In the genomic region with DNA sequence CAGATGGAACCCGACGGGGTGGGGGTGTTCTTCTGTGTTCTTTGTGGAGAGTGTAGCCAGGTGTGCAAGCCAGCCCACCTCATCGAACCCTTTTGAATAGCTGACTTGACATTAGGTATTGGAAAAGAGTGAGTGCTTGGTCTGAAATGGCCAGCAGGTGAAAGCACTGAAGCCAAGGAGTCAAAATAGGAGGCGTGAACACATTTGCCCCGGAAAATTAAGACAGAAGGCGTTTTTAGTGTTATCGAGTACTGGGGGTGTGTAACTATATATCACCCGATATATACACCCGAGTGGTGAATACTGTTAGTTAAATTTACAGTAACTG, we compare ENCODE assay signal across 9 mouse cellular contexts. TPM values are rescaled to one million over a fixed set of nuclear protein-coding genes. Genes with fewer than 3 reads are reported as not detected.
DNase-seq lines count a peak whose midpoint lies in the region; ATAC-seq and TF ChIP-seq lines count a peak whose summit lies in the region.
"Had no signal": no experiment of that assay in that cellular context is flagged by ENCODE, and none has a peak within 500 bp of the region (broad histone marks: within the 10 kb centered on the region; RNA-seq: fewer than 3 reads in every experiment).

No protein-coding gene starts in this region.

- intact Hi-C loops in heart, postnatal 36 days (cut with DNase I), result loop anchor here (2.0 kb wide), 3 partner anchors 15 to 125 kb away; no protein-coding TSS in a partner anchor
- intact Hi-C loops in gastrocnemius, postnatal 14 days (cut with DNase I; ENCODE audit: low total_unique reads), result no loop called here

- ATAC-seq in heart, embryonic 12.5 days (ENCODE audit: insufficient number of reproducible peaks, low FRiP score), result no peak
- no peak for ATAC-seq in heart, postnatal 0 days (ENCODE audit: insufficient read depth, low read depth)
- no peak for ATAC-seq in liver, postnatal 0 days
- ATAC-seq in erythroblast, adult 5-6 weeks (replicated peaks; ENCODE audit: low FRiP score, poor library complexity, severe bottlenecking), result no peak

- peak overlapping the region; percentile 80 for H3K4me3 ChIP-seq in heart, embryonic 12.5 days
- H3K4me3 ChIP-seq in heart, postnatal 0 days (ENCODE audit: low read depth, low read length), result peak overlapping the region; percentile 84
- H3K4me3 ChIP-seq in liver, postnatal 0 days (ENCODE audit: low read depth, low read length), result peak overlapping the region; percentile 54; the same call in 1 of the 2 replicates

- H3K27me3 ChIP-seq in heart, embryonic 12.5 days (replicated peaks), result no peaks in the 10 kb centered on the region
- no peaks in the 10 kb centered on the region for H3K27me3 ChIP-seq in heart, postnatal 0 days (ENCODE audit: control insufficient read depth, insufficient read depth, low read length)
- peaks cover 43% of the 10 kb centered on the region for H3K27me3 ChIP-seq in liver, postnatal 0 days (ENCODE audit: insufficient read depth, low read length)
- H3K27me3 ChIP-seq: CH12.LX had no signal

- H3K4me2 ChIP-seq in heart, embryonic 12.5 days, result peak overlapping the region; percentile 86
- H3K4me2 ChIP-seq in heart, postnatal 0 days (ENCODE audit: low read depth, low read length), result peak overlapping the region; percentile 83
- peak overlapping the region; percentile 80; the same call in 1 of the 2 replicates for H3K4me2 ChIP-seq in liver, postnatal 0 days (ENCODE audit: low read depth, low read length)

- no peak for TF ChIP-seq CTCF in heart, postnatal 0 days (IDR thresholded peaks at IDR 0.05; ENCODE audit: low read depth)
- no peak for TF ChIP-seq CTCF in liver, postnatal 0 days (IDR thresholded peaks at IDR 0.05; ENCODE audit: low read depth)

- H3K9ac ChIP-seq in heart, embryonic 12.5 days, result peak overlapping the region; percentile 89
- peak overlapping the region; percentile 83 for H3K9ac ChIP-seq in heart, postnatal 0 days (replicated peaks; ENCODE audit: low read depth, low read length)
- H3K9ac ChIP-seq in liver, postnatal 0 days (replicated peaks), result no peak overlapping the region

- H3K27ac ChIP-seq in heart, embryonic 12.5 days (ENCODE audit: poor library complexity, severe bottlenecking), result peak overlapping the region; percentile 94
- H3K27ac ChIP-seq in heart, postnatal 0 days (ENCODE audit: low read depth), result peak overlapping the region; percentile 95
- no peak overlapping the region for H3K27ac ChIP-seq in liver, postnatal 0 days (ENCODE audit: low read depth)

- WGBS in heart, embryonic 12.5 days, result 15% methylated on average over 9 of the region's 9 CpGs
- WGBS in heart, postnatal 0 days, result 8% methylated on average over 9 of the region's 9 CpGs
- 26% methylated on average over 9 of the region's 9 CpGs for WGBS in liver, postnatal 0 days (ENCODE audit: insufficient replicate concordance)

- no peaks in the 10 kb centered on the region for H3K9me3 ChIP-seq in heart, embryonic 12.5 days (replicated peaks)
- no peaks in the 10 kb centered on the region for H3K9me3 ChIP-seq in heart, postnatal 0 days (replicated peaks; ENCODE audit: control insufficient read depth, low read length)
- H3K9me3 ChIP-seq in liver, postnatal 0 days (ENCODE audit: low read length), result no peaks in the 10 kb centered on the region

- DNase-seq in heart, postnatal 36 days, result no peak
- peak; percentile 12 for DNase-seq in ES-CJ7 (ENCODE audit: low read depth, low spot score)
- no peak for DNase-seq in heart, postnatal 0 days (ENCODE audit: low spot score)
- DNase-seq in liver, postnatal 0 days, result no peak
- no peak for DNase-seq in urinary bladder, postnatal 36 days (ENCODE audit: low spot score in 2 of 2)
- no peak for DNase-seq in gastrocnemius, postnatal 14 days

- peaks cover 8% of the 10 kb centered on the region for H3K36me3 ChIP-seq in heart, embryonic 12.5 days
- H3K36me3 ChIP-seq in heart, postnatal 0 days (replicated peaks; ENCODE audit: control insufficient read depth, insufficient read depth, low read length), result 0 out of 2 replicates have a peak, but pooled peaks cover 7% of the 10 kb centered on the region
- H3K36me3 ChIP-seq in liver, postnatal 0 days (replicated peaks; ENCODE audit: insufficient read depth, low read length), result no peaks in the 10 kb centered on the region

- no peak for TF ChIP-seq EP300 in heart, postnatal 0 days (IDR thresholded peaks at IDR 0.05; ENCODE audit: low read depth)
- no peak for TF ChIP-seq EP300 in liver, postnatal 0 days (IDR thresholded peaks at IDR 0.05; ENCODE audit: low read depth)

- peaks cover 40% of the 10 kb centered on the region for H3K4me1 ChIP-seq in heart, embryonic 12.5 days (replicated peaks)
- H3K4me1 ChIP-seq in heart, postnatal 0 days (ENCODE audit: control insufficient read depth, insufficient read depth), result peaks cover 37% of the 10 kb centered on the region
- no peaks in the 10 kb centered on the region for H3K4me1 ChIP-seq in liver, postnatal 0 days (ENCODE audit: insufficient read depth)

RNA-seq across cellular contexts. Expression of gene Lhfp, which starts 0.9 kb away (rescaled TPM):
- polyA plus RNA-seq in heart, embryonic 12.5 days (2016; fragmentation: Nextera tagmentation; extraction: Ambion mirVana), result 80.4 and 84.9 TPM in 2 replicates
- 10 to 100 TPM; 48.1 to 57.9 TPM for total RNA-seq in heart, postnatal 36 days (2021)
- total RNA-seq in heart, postnatal 0 days (2014; rRNA removed; ENCODE audit: low replicate concordance), result 78.0 and 101 TPM in 2 replicates
- 87.2 and 94.9 TPM in 2 replicates for polyA plus RNA-seq in heart, postnatal 0 days (2015; fragmentation: Nextera tagmentation; extraction: Ambion mirVana)
- 9.6 and 10.4 TPM in 2 replicates for polyA plus RNA-seq in liver, postnatal 0 days (2015; fragmentation: Nextera tagmentation; extraction: Ambion mirVana)
- 2.1 TPM in 1 of 2 replicates, not detected in the other for total RNA-seq in erythroblast, adult 5-6 weeks (2015; ENCODE audit: low replicate concordance)
- 0.34 TPM in 1 of 2 replicates, not detected in the other for total RNA-seq in erythroblast, adult 5-6 weeks (2017; ENCODE audit: low replicate concordance)
- total RNA-seq in gastrocnemius, postnatal 14 days (2021), result 10 to 100 TPM; 29.4 to 33.7 TPM
- total RNA-seq: CH12.LX had no signal

RNA-seq across cellular contexts. Expression of gene Cog6, which starts 25.2 kb away (rescaled TPM):
- polyA plus RNA-seq in heart, embryonic 12.5 days (2016; fragmentation: Nextera tagmentation; extraction: Ambion mirVana), result 63.6 and 66.1 TPM in 2 replicates
- total RNA-seq in heart, postnatal 36 days (2021), result 10 to 100 TPM; 54.1 to 55.3 TPM
- total RNA-seq in heart, postnatal 0 days (2014; rRNA removed; ENCODE audit: low replicate concordance), result 51.8 and 64.5 TPM in 2 replicates
- 54.4 and 54.7 TPM in 2 replicates for polyA plus RNA-seq in heart, postnatal 0 days (2015; fragmentation: Nextera tagmentation; extraction: Ambion mirVana)
- polyA plus RNA-seq in liver, postnatal 0 days (2015; fragmentation: Nextera tagmentation; extraction: Ambion mirVana), result 8.8 and 11.1 TPM in 2 replicates
- total RNA-seq in erythroblast, adult 5-6 weeks (2015; ENCODE audit: low replicate concordance), result 4.4 and 9.6 TPM in 2 replicates
- total RNA-seq in erythroblast, adult 5-6 weeks (2017; ENCODE audit: low replicate concordance), result 6.5 and 9.1 TPM in 2 replicates
- 10 to 100 TPM; 27.7 to 31.5 TPM for total RNA-seq in gastrocnemius, postnatal 14 days (2021)

Comparison
In these comparisons a context has a peak if more than half of its experiments do, and no peak if none do; other contexts are left out.
1. RNA of gene Lhfp, which starts 0.9 kb away (total RNA-seq): 78.0 to 101 TPM in heart, postnatal 0 days, 48.1 to 57.9 TPM in heart, postnatal 36 days and 29.4 to 33.7 TPM in gastrocnemius, postnatal 14 days; 0.34 to 2.1 TPM in erythroblast, adult 5-6 weeks; every median in the first group is over 4 times any median in the second.
2. Peak in every context shown above with its lines, with median percentiles within 50 percentile points of each other: H3K4me2 ChIP-seq and H3K4me3 ChIP-seq.